Mouse (Mus musculus): ENCODE data around the gene Gm21903.
"Not testable (repeated sequence)": the region's sequence is repeated elsewhere in the genome, so short reads cannot be mapped to it uniquely, and the experiment has no call there.

The Gm21903 gene

GRCm38 (mm10) chr17:39043241-39043640, at the start of gene Gm21903:
TSS of gene Gm21903 (minus strand) at chr17:39043341.
- no peak for DNase-seq

GRCm38 (mm10) chr17:39076937-39077336, 33.8 kb upstream of the Gm21903 start, which contains the start of gene Esp23:
TSS of gene Esp23 (minus strand) at chr17:39077037.
- DNase-seq, result no peak

DNA sequence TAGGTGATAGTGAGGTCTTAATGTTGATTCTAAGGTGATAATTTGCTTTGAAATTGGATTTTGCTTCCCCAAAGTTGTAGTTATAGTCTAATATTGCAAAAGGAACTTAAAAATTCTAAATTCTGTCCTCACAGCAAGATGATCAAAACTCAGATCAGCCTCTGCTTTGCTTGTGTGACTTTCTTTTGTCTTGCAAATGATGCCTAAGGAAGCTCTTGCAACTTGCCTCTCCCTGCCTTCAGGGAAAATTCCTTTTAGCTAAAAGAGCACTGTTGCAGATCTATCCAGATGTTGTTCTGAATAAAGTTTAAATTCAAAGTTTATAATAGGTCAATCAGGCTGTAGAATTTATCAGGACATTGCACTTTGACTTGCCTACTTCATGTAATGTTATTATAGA, 20.5 kb upstream of the Gm21903 start:
- no peak for DNase-seq

DNA sequence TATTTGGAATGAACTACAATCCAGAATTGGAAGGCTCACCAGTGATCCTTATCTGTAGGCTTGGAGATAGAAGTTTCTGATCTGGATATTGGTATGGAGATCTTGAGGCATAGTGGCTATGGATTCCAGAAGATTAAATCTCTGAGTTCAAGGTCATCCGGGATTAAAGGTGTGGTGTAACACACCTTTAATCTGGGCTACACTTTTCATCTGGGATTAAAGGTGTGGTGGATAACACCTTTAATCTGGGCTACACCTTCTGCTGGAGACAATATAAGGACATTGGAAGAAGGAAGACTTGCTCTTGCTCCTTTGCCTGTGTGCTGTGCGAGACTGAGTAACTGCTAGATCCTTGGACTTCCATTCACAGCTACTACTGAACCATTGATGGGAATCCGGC, 6.7 kb downstream of the Gm21903 start, which contains the start of gene Esp24:
Esp24 (plus strand) TSS at position 301 of the 400 bp plus-strand sequence.
- not testable (repeated sequence) for DNase-seq

DNA sequence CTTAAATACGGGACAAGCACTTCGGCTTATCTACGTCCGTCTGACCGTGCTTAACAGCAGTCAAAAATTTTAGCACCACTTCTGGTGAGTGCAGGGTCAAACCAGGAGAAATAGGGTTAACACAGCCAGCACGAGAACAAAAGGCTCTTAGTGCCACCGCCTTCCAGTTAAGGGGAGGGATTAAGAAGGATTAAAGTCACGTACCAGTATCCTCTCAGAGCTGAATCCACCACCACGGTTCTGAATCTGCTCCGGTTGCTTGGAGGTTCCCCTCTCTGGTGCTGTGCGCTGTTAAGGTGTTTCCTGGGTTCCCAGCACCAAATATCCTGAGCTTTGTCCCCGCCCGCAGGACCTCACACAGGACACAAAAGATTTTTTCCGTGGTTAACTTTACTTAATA, 26.0 kb downstream of the Gm21903 start:
- DNase-seq, result no peak

GRCm38 (mm10) chr17:39010675-39011638, 32.2 kb downstream of the Gm21903 start:
- no peak for DNase-seq

GRCm38 (mm10) chr17:39009846-39010245, 33.3 kb downstream of the Gm21903 start:
- no peak for DNase-seq

Data from spleen, adult 18-20 months (tissue).